Mouse (Mus musculus) hindbrain, embryonic 16.5 days (tissue): ENCODE data around the gene P4ha2. TPM values are rescaled to one million over a fixed set of nuclear protein-coding genes. Genes with fewer than 3 reads are reported as not detected.

Experiments
- ATAC-seq: fragments of 200-750 bp; cut with Nextera tagmentation; 2 replicates; pipeline ENCODE4 v1.8.0; 2017; ENCODE audit warnings: moderate TSS enrichment, moderate library complexity
- H3K27ac ChIP-seq: fragments of 300-500 bp; sonication (generic); 2 replicates; pipeline ENCODE4 v1.5.1; 2014; ENCODE audit warnings: low read depth, mild to moderate bottlenecking, control low read depth, low read length, moderate library complexity
- H3K27me3 ChIP-seq: fragments of 300-500 bp; sonication (generic); replicated peaks from 2 replicates; pipeline ENCODE4 v1.6.1; 2014; ENCODE audit warnings: low read length; ENCODE audit not compliant: control insufficient read depth, insufficient read depth
- H3K36me3 ChIP-seq: fragments of 300-500 bp; sonication (generic); 2 replicates; pipeline ENCODE4 v1.6.1; 2014; ENCODE audit warnings: mild to moderate bottlenecking, low read length, moderate library complexity, mixed read lengths; ENCODE audit not compliant: control insufficient read depth, insufficient read depth
- H3K4me1 ChIP-seq: fragments of 300-500 bp; sonication (generic); 2 replicates; pipeline ENCODE4 v1.6.1; 2014; ENCODE audit warnings: low read depth, low read length; ENCODE audit not compliant: control insufficient read depth, insufficient read depth
- H3K4me2 ChIP-seq: fragments of 300-500 bp; sonication (generic); 2 replicates; pipeline ENCODE4 v1.6.1; 2014; ENCODE audit warnings: mild to moderate bottlenecking, low read length, control low read depth, moderate library complexity
- H3K4me3 ChIP-seq: fragments of 300-500 bp; sonication (generic); 2 replicates; pipeline ENCODE4 v1.5.1; 2014; ENCODE audit warnings: mild to moderate bottlenecking, low read length, control low read depth, moderate library complexity
- H3K9ac ChIP-seq: fragments of 300-500 bp; sonication (generic); 2 replicates; pipeline ENCODE4 v1.6.1; 2014; ENCODE audit warnings: low read depth, mild to moderate bottlenecking, control low read depth, low read length, moderate library complexity
- H3K9me3 ChIP-seq: fragments of 300-500 bp; sonication (generic); 2 replicates; pipeline ENCODE4 v1.6.1; 2014; ENCODE audit warnings: mild to moderate bottlenecking, low read length, moderate library complexity; ENCODE audit not compliant: control insufficient read depth
- WGBS: fragments of 180-500 bp; shearing (Covaris S2); extraction: QIAGEN DNeasy Blood & Tissue Kit; methylation state at CpG from one replicate; pipeline ENCODE4 v1.1.7; 2014; 5-methylcytosine and 5-hydroxymethylcytosine counted together
- polyA plus RNA-seq: library from polyadenylated mRNA; unstranded; fragments of >200 nt; fragmentation: Nextera tagmentation; extraction: Ambion mirVana; gene quantifications from 2 replicates; pipeline ENCODE4 v1.2.1, GENCODE M21; 2015

Gene P4ha2
- polyA plus RNA-seq, 1 experiment from 2014 or later, result 12.3 TPM

- Histone ChIP-seq H3K4me3 (no peak overlapping the region), H3K9ac (no peak overlapping the region), H3K4me1 (no peaks in the 10 kb centered on the region), H3K27me3 (no peaks in the 10 kb centered on the region), H3K9me3 (no peaks in the 10 kb centered on the region), H3K27ac (no peak overlapping the region), H3K36me3 (no peaks in the 10 kb centered on the region), H3K4me2 (no peak overlapping the region)
- ATAC-seq, result no peak
- WGBS, result 90% methylated on average over 6 of the region's 6 CpGs
Measured at GRCm38 (mm10) chr11:54155864-54156263, 56.0 kb downstream of the P4ha2 start.

- H3K4me2 ChIP-seq, result no peak overlapping the region
- H3K4me1 ChIP-seq, result no peaks in the 10 kb centered on the region
- H3K27ac ChIP-seq, result no peak overlapping the region
- H3K9ac ChIP-seq, result no peak overlapping the region
- no peaks in the 10 kb centered on the region for H3K27me3 ChIP-seq
- H3K9me3 ChIP-seq, result no peaks in the 10 kb centered on the region
- H3K36me3 ChIP-seq, result no peaks in the 10 kb centered on the region
- ATAC-seq, result no peak
- no peak overlapping the region for H3K4me3 ChIP-seq
Measured at GRCm38 (mm10) chr11:54156504-54156903, 56.6 kb downstream of the P4ha2 start.

GRCm38 (mm10) chr11:54157586-54157985, 57.7 kb downstream of the P4ha2 start:
- no peaks in the 10 kb centered on the region for H3K36me3 ChIP-seq
- H3K4me3 ChIP-seq, result no peak overlapping the region
- H3K27ac ChIP-seq, result no peak overlapping the region
- ATAC-seq, result no peak
- H3K27me3 ChIP-seq, result no peaks in the 10 kb centered on the region
- H3K9ac ChIP-seq, result no peak overlapping the region
- H3K4me2 ChIP-seq, result no peak overlapping the region
- WGBS, result 90% methylated on average over 8 of the region's 8 CpGs
- no peaks in the 10 kb centered on the region for H3K9me3 ChIP-seq
- no peaks in the 10 kb centered on the region for H3K4me1 ChIP-seq

GRCm38 (mm10) chr11:54160435-54160834, 60.5 kb downstream of the P4ha2 start:
- Histone ChIP-seq H3K4me2 (no peak overlapping the region), H3K36me3 (no peaks in the 10 kb centered on the region), H3K27me3 (no peaks in the 10 kb centered on the region), H3K9me3 (no peaks in the 10 kb centered on the region), H3K4me3 (no peak overlapping the region), H3K4me1 (no peaks in the 10 kb centered on the region), H3K27ac (no peak overlapping the region), H3K9ac (no peak overlapping the region)
- 80% methylated on average over 5 of the region's 5 CpGs for WGBS
- ATAC-seq, result no peak

- 72% methylated on average over 2 of the region's 2 CpGs for WGBS
- no peaks in the 10 kb centered on the region for H3K27me3 ChIP-seq
- no peak overlapping the region for H3K27ac ChIP-seq
- H3K9me3 ChIP-seq, result no peaks in the 10 kb centered on the region
- ATAC-seq, result no peak
- H3K4me1 ChIP-seq, result no peaks in the 10 kb centered on the region
- H3K9ac ChIP-seq, result no peak overlapping the region
- no peak overlapping the region for H3K4me3 ChIP-seq
- no peaks in the 10 kb centered on the region for H3K36me3 ChIP-seq
- H3K4me2 ChIP-seq, result no peak overlapping the region
Measured at GRCm38 (mm10) chr11:54160920-54161319, 61.0 kb downstream of the P4ha2 start.

- no peaks in the 10 kb centered on the region for H3K9me3 ChIP-seq
- WGBS, result 90% methylated on average over 2 of the region's 2 CpGs
- H3K27ac ChIP-seq, result no peak overlapping the region
- H3K36me3 ChIP-seq, result no peaks in the 10 kb centered on the region
- H3K4me3 ChIP-seq, result no peak overlapping the region
- ATAC-seq, result no peak
- no peaks in the 10 kb centered on the region for H3K27me3 ChIP-seq
- H3K4me1 ChIP-seq, result no peaks in the 10 kb centered on the region
- H3K4me2 ChIP-seq, result no peak overlapping the region
- H3K9ac ChIP-seq, result no peak overlapping the region
Measured at GRCm38 (mm10) chr11:54161514-54161913, 61.6 kb downstream of the P4ha2 start.

- Histone ChIP-seq H3K9me3 (no peaks in the 10 kb centered on the region), H3K4me2 (no peak overlapping the region), H3K4me3 (no peak overlapping the region), H3K36me3 (no peaks in the 10 kb centered on the region), H3K27ac (no peak overlapping the region), H3K9ac (no peak overlapping the region), H3K4me1 (no peaks in the 10 kb centered on the region), H3K27me3 (no peaks in the 10 kb centered on the region)
- 70% methylated on average over 1 of the region's 1 CpGs for WGBS
- no peak for ATAC-seq
Measured at GRCm38 (mm10) chr11:54162968-54163367, 63.1 kb downstream of the P4ha2 start.

- ATAC-seq, result no peak
- H3K4me3 ChIP-seq, result no peak overlapping the region
- H3K4me2 ChIP-seq, result no peak overlapping the region
- H3K36me3 ChIP-seq, result no peaks in the 10 kb centered on the region
- H3K9ac ChIP-seq, result no peak overlapping the region
- 0 out of 2 replicates have a peak, but pooled peaks cover 2% of the 10 kb centered on the region for H3K9me3 ChIP-seq
- H3K4me1 ChIP-seq, result no peaks in the 10 kb centered on the region
- H3K27me3 ChIP-seq, result no peaks in the 10 kb centered on the region
- H3K27ac ChIP-seq, result no peak overlapping the region
- 82% methylated on average over 3 of the region's 3 CpGs for WGBS
Measured at GRCm38 (mm10) chr11:54169432-54170295, 69.8 kb downstream of the P4ha2 start.

GRCm38 (mm10) chr11:54171175-54171574, 71.3 kb downstream of the P4ha2 start:
- whole genome bisulfite sequencing, result 84% methylated on average over 2 of the region's 2 CpGs

More at GRCm38 (mm10) chr11:54171175-54171574, 71.3 kb downstream of the P4ha2 start:
- no peaks in the 10 kb centered on the region for H3K4me1 ChIP-seq
- no peak overlapping the region for H3K9ac ChIP-seq
- 0 out of 2 replicates have a peak, but pooled peaks cover 2% of the 10 kb centered on the region for H3K9me3 ChIP-seq
- no peak for ATAC-seq
- no peak overlapping the region for H3K4me3 ChIP-seq
- no peaks in the 10 kb centered on the region for H3K36me3 ChIP-seq
- H3K27ac ChIP-seq, result no peak overlapping the region
- H3K27me3 ChIP-seq, result no peaks in the 10 kb centered on the region
- H3K4me2 ChIP-seq, result no peak overlapping the region
